Mouse (Mus musculus) lung, adult 2 months (tissue): ENCODE measurements around the gene Orai3. TPM values are rescaled to one million over a fixed set of nuclear protein-coding genes. Genes with fewer than 3 reads are reported as not detected.

Experiments
- DNase-seq: peaks from one replicate; pipeline ENCODE4 v3.0.0; 2022
- H3K4me1 ChIP-seq: fragments of 200-500 bp; 2 replicates; pipeline ENCODE4 v1.6.1; 2011; ENCODE audit warnings: low read length; ENCODE audit not compliant: control insufficient read depth, insufficient read depth
- H3K4me3 ChIP-seq: fragments of 200-500 bp; replicated peaks from 2 replicates; pipeline ENCODE3; 2011; ENCODE audit warnings: low read depth, mild to moderate bottlenecking, control low read depth, low read length; ENCODE audit errors: extremely low read depth
- CTCF ChIP-seq: fragments of 200-500 bp; IDR thresholded peaks from 2 replicates; pipeline ENCODE4 v1.5.1; 2011; ENCODE audit warnings: mild to moderate bottlenecking, low read length, control low read depth; ENCODE audit not compliant: insufficient read depth
- POLR2A ChIP-seq: fragments of 200-500 bp; IDR thresholded peaks from 2 replicates; pipeline ENCODE4 v1.6.1; 2011; ENCODE audit warnings: low read depth, mild to moderate bottlenecking, control low read depth, low read length, borderline replicate concordance; ENCODE audit errors: extremely low read depth
- WGBS: fragments of 180-500 bp; shearing (Covaris S2); methylation state at CpG from one replicate; pipeline ENCODE4 v1.1.7; 2018; 5-methylcytosine and 5-hydroxymethylcytosine counted together
- polyA plus RNA-seq: library from polyadenylated mRNA; depleted of rRNA; stranded (reverse); fragments of >200 nt; gene quantifications from 2 replicates; pipeline ENCODE4 v1.2.3, GENCODE M21; 2012; rRNA removed

The Orai3 gene
- polyA plus RNA-seq, 1 experiment: 45.6 TPM

- Histone ChIP-seq H3K4me3 (no peak overlapping the region), H3K4me1 (no peaks in the 10 kb centered on the region; the same call in 1 of the 2 replicates)
- no peak for DNase-seq
- WGBS: 74% methylated on average over 7 of the region's 7 CpGs
- TF ChIP-seq POLR2A: no peak
- no peak for TF ChIP-seq CTCF
Observed at GRCm38 (mm10) chr7:127817053-127817452, 47.4 kb downstream of the Orai3 start.

GRCm38 (mm10) chr7:127817776-127818175, 48.2 kb downstream of the Orai3 start:
- Histone ChIP-seq H3K4me1 (no peaks in the 10 kb centered on the region; the same call in 1 of the 2 replicates), H3K4me3 (no peak overlapping the region)
- 81% methylated on average over 5 of the region's 5 CpGs for WGBS
- TF ChIP-seq CTCF (no peak), POLR2A (no peak)
- no peak for DNase-seq

GRCm38 (mm10) chr7:127820836-127821509, 51.4 kb downstream of the Orai3 start:
- WGBS: 38% methylated on average over 13 of the region's 13 CpGs

GRCm38 (mm10) chr7:127822494-127822893, 52.9 kb downstream of the Orai3 start:
- TF ChIP-seq CTCF (no peak), POLR2A (no peak)
- Histone ChIP-seq H3K4me3 (no peak overlapping the region), H3K4me1 (no peaks in the 10 kb centered on the region)
- DNase-seq: no peak
- 70% methylated on average over 3 of the region's 3 CpGs for WGBS

More at GRCm38 (mm10) chr7:127820836-127821509, 51.4 kb downstream of the Orai3 start:
- H3K4me3 ChIP-seq: no peak overlapping the region
- no peaks in the 10 kb centered on the region for H3K4me1 ChIP-seq
- DNase-seq: no peak
- TF ChIP-seq CTCF: no peak
- TF ChIP-seq POLR2A: no peak

- TF ChIP-seq POLR2A (no peak), CTCF (no peak)
- Histone ChIP-seq H3K4me3 (no peak overlapping the region), H3K4me1 (no peaks in the 10 kb centered on the region)
- 83% methylated on average over 11 of the region's 11 CpGs for WGBS
- DNase-seq: no peak
Observed at GRCm38 (mm10) chr7:127823236-127824171, 53.9 kb downstream of the Orai3 start.

- no peak for TF ChIP-seq CTCF
- TF ChIP-seq POLR2A: no peak
- no peak for DNase-seq
- Histone ChIP-seq H3K4me3 (no peak within 1 kb of the TSS), H3K4me1 (no peaks in the 10 kb centered on the region)
- 13% methylated on average over 33 of the region's 38 CpGs for WGBS
Observed at GRCm38 (mm10) chr7:127824176-127824871, 54.7 kb downstream of the Orai3 start, which contains the start of the genes Stx4a and Stx1b. TSS of gene Stx4a (plus strand) at chr7:127824294. TSS of gene Stx1b (minus strand) at chr7:127824549.

Other genes with a start within 250 kb of the Orai3 start
- 1.7 and 4.2 TPM in 2 replicates for gene Tmem265, start 208.4 kb upstream of the Orai3 start, polyA plus RNA-seq
- gene Phkg2, start 196.5 kb upstream of the Orai3 start, polyA plus RNA-seq: 54.9 and 70.9 TPM in 2 replicates
- gene Ccdc189, start 181.2 kb upstream of the Orai3 start, polyA plus RNA-seq: 14.0 and 16.5 TPM in 2 replicates
- 26.1 and 32.8 TPM in 2 replicates for gene Rnf40, start 181.0 kb upstream of the Orai3 start, polyA plus RNA-seq
- 13.9 and 15.4 TPM in 2 replicates for gene Zfp629, start 154.0 kb upstream of the Orai3 start, polyA plus RNA-seq
- 22.0 and 26.8 TPM in 2 replicates for gene Bcl7c, start 60.9 kb upstream of the Orai3 start, polyA plus RNA-seq
- 20.1 and 21.1 TPM in 2 replicates for gene Ctf1, start 57.1 kb upstream of the Orai3 start, polyA plus RNA-seq
- gene Ctf2, start 37.6 kb upstream of the Orai3 start, polyA plus RNA-seq: not detected in 2 replicates
- gene Fbxl19, start 25.3 kb upstream of the Orai3 start, polyA plus RNA-seq: 25.9 and 27.3 TPM in 2 replicates
- gene Setd1a, start 6.9 kb downstream of the Orai3 start, polyA plus RNA-seq: 10.8 and 15.6 TPM in 2 replicates
- not detected in 2 replicates for gene Gm49388, start 15.8 kb downstream of the Orai3 start, polyA plus RNA-seq
- 79.4 and 81.7 TPM in 2 replicates for gene Hsd3b7, start 30.8 kb downstream of the Orai3 start, polyA plus RNA-seq
- 63.5 and 77.9 TPM in 2 replicates for gene Stx4a, start 54.5 kb downstream of the Orai3 start, polyA plus RNA-seq
- gene Stx1b, start 54.7 kb downstream of the Orai3 start, polyA plus RNA-seq: 5.1 and 7.6 TPM in 2 replicates
- gene Zfp646, start 106.4 kb downstream of the Orai3 start, polyA plus RNA-seq: 22.0 and 23.4 TPM in 2 replicates
- 6.0 and 6.7 TPM in 2 replicates for gene Zfp668, start 107.0 kb downstream of the Orai3 start, polyA plus RNA-seq
- 3.4 and 5.0 TPM in 2 replicates for gene Prss53, start 121.2 kb downstream of the Orai3 start, polyA plus RNA-seq
- gene Gm21974, start 125.6 kb downstream of the Orai3 start, polyA plus RNA-seq: not detected in 2 replicates
- gene Vkorc1, start 125.8 kb downstream of the Orai3 start, polyA plus RNA-seq: 176 and 201 TPM in 2 replicates
- 72.7 and 94.7 TPM in 2 replicates for gene Bckdk, start 134.3 kb downstream of the Orai3 start, polyA plus RNA-seq
- 10.4 and 12.5 TPM in 2 replicates for gene Kat8, start 142.7 kb downstream of the Orai3 start, polyA plus RNA-seq
- gene Prss8, start 160.3 kb downstream of the Orai3 start, polyA plus RNA-seq: 157 and 158 TPM in 2 replicates
- gene Prss36, start 176.9 kb downstream of the Orai3 start, polyA plus RNA-seq: 14.6 and 17.5 TPM in 2 replicates
- 221 and 299 TPM in 2 replicates for gene Fus, start 197.6 kb downstream of the Orai3 start, polyA plus RNA-seq
- gene Pycard, start 224.1 kb downstream of the Orai3 start, polyA plus RNA-seq: 28.0 and 66.7 TPM in 2 replicates
- 5.1 and 15.4 TPM in 2 replicates for gene Trim72, start 234.1 kb downstream of the Orai3 start, polyA plus RNA-seq